Mouse (Mus musculus): ENCODE data around the gene Fbrs. TPM values are rescaled to one million over a fixed set of nuclear protein-coding genes. Genes with fewer than 3 reads are reported as not detected.
"Not testable (repeated sequence)": the region's sequence is repeated elsewhere in the genome, so short reads cannot be mapped to it uniquely, and the experiment has no call there.

Gene Fbrs
- total RNA-seq, 1 experiment, result 11.1 TPM

- in situ Hi-C loops (cut with MboI; ENCODE audit: low sequenced_read_pairs in 2 of 2, unreplicated experiment in 2 of 2), result no loop called here
- TF ChIP-seq MAFK (IDR thresholded peaks at IDR 0.05; ENCODE audit: insufficient read depth, low read depth, low read length) (no peak), ZC3H11A (IDR thresholded peaks at IDR 0.05; ENCODE audit: borderline replicate concordance, low read depth, low read length) (no peak), CHD2 (IDR thresholded peaks at IDR 0.05; ENCODE audit: low read depth, low read length) (no peak), HCFC1 (IDR thresholded peaks at IDR 0.05; ENCODE audit: borderline replicate concordance, insufficient read depth, low read length) (no peak), ZNF384 (IDR thresholded peaks at IDR 0.05; ENCODE audit: low read depth, low read length) (no peak)
- Histone ChIP-seq H3K27ac (ENCODE audit: insufficient read depth, low read depth, low read length, poor library complexity, severe bottlenecking) (no peak overlapping the region), H3K4me3 (ENCODE audit: insufficient read depth in 1 of 2, low read depth in 1 of 2, low read length in 2 of 2, poor library complexity in 1 of 2, severe bottlenecking in 1 of 2) (no peak overlapping the region), H3K36me3 (ENCODE audit: control insufficient read depth, insufficient read depth, low read length, poor library complexity, severe bottlenecking) (peaks cover 43% of the 10 kb centered on the region), H3K9ac (ENCODE audit: insufficient read depth, low read depth, low read length, poor library complexity, severe bottlenecking) (no peak overlapping the region), H3K4me1 (ENCODE audit: control insufficient read depth in 2 of 2, insufficient read depth in 2 of 2, low read length in 2 of 2, poor library complexity in 1 of 2) (0 out of 4 replicates have a peak, but pooled peaks cover 1 to 3% of the 10 kb centered on the region in 2 experiments), H3K9me3 (ENCODE audit: control insufficient read depth, insufficient read depth, low read depth, low read length) (no peaks in the 10 kb centered on the region)
- DNase-seq (ENCODE audit: low read depth, low spot score), result no peak
These were observed 6.4 kb downstream of the Fbrs start for GRCm38 (mm10) chr7:127485416-127485815.

GRCm38 (mm10) chr7:127488364-127488763 lies 9.4 kb downstream of the Fbrs start:
- H3K9me3 ChIP-seq (ENCODE audit: control insufficient read depth, insufficient read depth, low read depth, low read length); H3K4me1 ChIP-seq (ENCODE audit: control insufficient read depth in 2 of 2, insufficient read depth in 2 of 2, low read length in 2 of 2, poor library complexity in 1 of 2); in situ Hi-C loops (cut with MboI; ENCODE audit: low sequenced_read_pairs in 2 of 2, unreplicated experiment in 2 of 2); H3K4me3 ChIP-seq (ENCODE audit: insufficient read depth in 1 of 2, low read depth in 1 of 2, low read length in 2 of 2, poor library complexity in 1 of 2, severe bottlenecking in 1 of 2); H3K27ac ChIP-seq (ENCODE audit: insufficient read depth, low read depth, low read length, poor library complexity, severe bottlenecking); H3K9ac ChIP-seq (ENCODE audit: insufficient read depth, low read depth, low read length, poor library complexity, severe bottlenecking); DNase-seq (ENCODE audit: low read depth, low spot score): not testable (repeated sequence)
- peaks cover 39% of the 10 kb centered on the region for H3K36me3 ChIP-seq (ENCODE audit: control insufficient read depth, insufficient read depth, low read length, poor library complexity, severe bottlenecking)
- TF ChIP-seq ZNF384 (IDR thresholded peaks at IDR 0.05; ENCODE audit: low read depth, low read length), result peak; percentile 64

- TF ChIP-seq HCFC1 (IDR thresholded peaks at IDR 0.05; ENCODE audit: borderline replicate concordance, insufficient read depth, low read length) (no peak), MAFK (IDR thresholded peaks at IDR 0.05; ENCODE audit: insufficient read depth, low read depth, low read length) (no peak), ZNF384 (IDR thresholded peaks at IDR 0.05; ENCODE audit: low read depth, low read length) (no peak), CHD2 (IDR thresholded peaks at IDR 0.05; ENCODE audit: low read depth, low read length) (no peak), ZC3H11A (IDR thresholded peaks at IDR 0.05; ENCODE audit: borderline replicate concordance, low read depth, low read length) (no peak)
- DNase-seq (ENCODE audit: low read depth, low spot score), result no peak
- H3K36me3 ChIP-seq (ENCODE audit: control insufficient read depth, insufficient read depth, low read length, poor library complexity, severe bottlenecking), result peaks cover 33% of the 10 kb centered on the region
- in situ Hi-C loops (cut with MboI; ENCODE audit: low sequenced_read_pairs in 2 of 2, unreplicated experiment in 2 of 2), result no loop called here
- H3K4me1 ChIP-seq (ENCODE audit: control insufficient read depth in 2 of 2, insufficient read depth in 2 of 2, low read length in 2 of 2, poor library complexity in 1 of 2), result no peaks in the 10 kb centered on the region
- no peaks in the 10 kb centered on the region for H3K9me3 ChIP-seq (ENCODE audit: control insufficient read depth, insufficient read depth, low read depth, low read length)
- H3K4me3 ChIP-seq (ENCODE audit: insufficient read depth in 1 of 2, low read depth in 1 of 2, low read length in 2 of 2, poor library complexity in 1 of 2, severe bottlenecking in 1 of 2), result no peak overlapping the region; a peak in 1 of 4 replicates
- H3K9ac ChIP-seq (ENCODE audit: insufficient read depth, low read depth, low read length, poor library complexity, severe bottlenecking), result no peak overlapping the region
- no peak overlapping the region for H3K27ac ChIP-seq (ENCODE audit: insufficient read depth, low read depth, low read length, poor library complexity, severe bottlenecking)
These were observed 11.0 kb downstream of the Fbrs start for GRCm38 (mm10) chr7:127489982-127490381.

GRCm38 (mm10) chr7:127491846-127492245 lies 12.8 kb downstream of the Fbrs start:
- H3K36me3 ChIP-seq (ENCODE audit: control insufficient read depth, insufficient read depth, low read length, poor library complexity, severe bottlenecking), result peaks cover 23% of the 10 kb centered on the region
- no peaks in the 10 kb centered on the region for H3K9me3 ChIP-seq (ENCODE audit: control insufficient read depth, insufficient read depth, low read depth, low read length)
- no peaks in the 10 kb centered on the region for H3K4me1 ChIP-seq (ENCODE audit: control insufficient read depth in 2 of 2, insufficient read depth in 2 of 2, low read length in 2 of 2, poor library complexity in 1 of 2)
- H3K9ac ChIP-seq (ENCODE audit: insufficient read depth, low read depth, low read length, poor library complexity, severe bottlenecking), result no peak overlapping the region
- in situ Hi-C loops (cut with MboI; ENCODE audit: low sequenced_read_pairs in 2 of 2, unreplicated experiment in 2 of 2), result no loop called here
- TF ChIP-seq MAFK (IDR thresholded peaks at IDR 0.05; ENCODE audit: insufficient read depth, low read depth, low read length) (no peak), ZNF384 (IDR thresholded peaks at IDR 0.05; ENCODE audit: low read depth, low read length) (no peak), ZC3H11A (IDR thresholded peaks at IDR 0.05; ENCODE audit: borderline replicate concordance, low read depth, low read length) (no peak), CHD2 (IDR thresholded peaks at IDR 0.05; ENCODE audit: low read depth, low read length) (no peak), HCFC1 (IDR thresholded peaks at IDR 0.05; ENCODE audit: borderline replicate concordance, insufficient read depth, low read length) (no peak)
- no peak overlapping the region for H3K4me3 ChIP-seq (ENCODE audit: insufficient read depth in 1 of 2, low read depth in 1 of 2, low read length in 2 of 2, poor library complexity in 1 of 2, severe bottlenecking in 1 of 2)
- H3K27ac ChIP-seq (ENCODE audit: insufficient read depth, low read depth, low read length, poor library complexity, severe bottlenecking), result no peak overlapping the region
- no peak for DNase-seq (ENCODE audit: low read depth, low spot score)

- in situ Hi-C loops (cut with MboI; ENCODE audit: low sequenced_read_pairs in 2 of 2, unreplicated experiment in 2 of 2), result no loop called here
- H3K4me3 ChIP-seq (ENCODE audit: insufficient read depth in 1 of 2, low read depth in 1 of 2, low read length in 2 of 2, poor library complexity in 1 of 2, severe bottlenecking in 1 of 2), result no peak overlapping the region
- TF ChIP-seq ZC3H11A (IDR thresholded peaks at IDR 0.05; ENCODE audit: borderline replicate concordance, low read depth, low read length) (no peak), CHD2 (IDR thresholded peaks at IDR 0.05; ENCODE audit: low read depth, low read length) (no peak), HCFC1 (IDR thresholded peaks at IDR 0.05; ENCODE audit: borderline replicate concordance, insufficient read depth, low read length) (no peak), ZNF384 (IDR thresholded peaks at IDR 0.05; ENCODE audit: low read depth, low read length) (no peak), MAFK (IDR thresholded peaks at IDR 0.05; ENCODE audit: insufficient read depth, low read depth, low read length) (no peak)
- H3K9ac ChIP-seq (ENCODE audit: insufficient read depth, low read depth, low read length, poor library complexity, severe bottlenecking), result no peak overlapping the region
- no peaks in the 10 kb centered on the region for H3K9me3 ChIP-seq (ENCODE audit: control insufficient read depth, insufficient read depth, low read depth, low read length)
- no peak overlapping the region for H3K27ac ChIP-seq (ENCODE audit: insufficient read depth, low read depth, low read length, poor library complexity, severe bottlenecking)
- H3K4me1 ChIP-seq (ENCODE audit: control insufficient read depth in 2 of 2, insufficient read depth in 2 of 2, low read length in 2 of 2, poor library complexity in 1 of 2), result no peaks in the 10 kb centered on the region
- DNase-seq (ENCODE audit: low read depth, low spot score), result no peak
- H3K36me3 ChIP-seq (ENCODE audit: control insufficient read depth, insufficient read depth, low read length, poor library complexity, severe bottlenecking), result peaks cover 12% of the 10 kb centered on the region
These were observed 15.6 kb downstream of the Fbrs start for GRCm38 (mm10) chr7:127494648-127495047.
